Mouse (Mus musculus) intestine, embryonic 16.5 days (tissue): Measurements from ENCODE around the gene Nf1. TPM values are rescaled to one million over a fixed set of nuclear protein-coding genes. Genes with fewer than 3 reads are reported as not detected.

ENCODE experiments used
- ATAC-seq: fragments of 200-750 bp; cut with Nextera tagmentation; 2 replicates; pipeline ENCODE4 v1.8.0; 2017; ENCODE audit warnings: moderate TSS enrichment, moderate library complexity
- H3K27ac ChIP-seq: fragments of 300-500 bp; sonication (generic); 2 replicates; pipeline ENCODE4 v1.5.1; 2014; ENCODE audit warnings: mild to moderate bottlenecking, low read length
- H3K27me3 ChIP-seq: fragments of 300-500 bp; sonication (generic); replicated peaks from 2 replicates; pipeline ENCODE4 v1.6.1; 2014; ENCODE audit warnings: low read length, control low read depth, mixed read lengths; ENCODE audit not compliant: control insufficient read depth, insufficient read depth
- H3K36me3 ChIP-seq: fragments of 300-500 bp; sonication (generic); 2 replicates; pipeline ENCODE4 v1.6.1; 2014; ENCODE audit warnings: low read length, control low read depth; ENCODE audit not compliant: control insufficient read depth, insufficient read depth
- H3K4me1 ChIP-seq: fragments of 300-500 bp; sonication (generic); 2 replicates; pipeline ENCODE4 v1.6.1; 2014; ENCODE audit warnings: low read length, control low read depth, mixed read lengths; ENCODE audit not compliant: control insufficient read depth, insufficient read depth
- H3K4me2 ChIP-seq: fragments of 300-500 bp; sonication (generic); 2 replicates; pipeline ENCODE4 v1.6.1; 2014; ENCODE audit warnings: low read depth, low read length, control low read depth
- H3K4me3 ChIP-seq: fragments of 300-500 bp; sonication (generic); 2 replicates; pipeline ENCODE4 v1.5.1; 2014; ENCODE audit warnings: mild to moderate bottlenecking, low read length
- H3K9ac ChIP-seq: fragments of 300-500 bp; sonication (generic); 2 replicates; pipeline ENCODE4 v1.6.1; 2014; ENCODE audit warnings: low read depth, low read length
- H3K9me3 ChIP-seq: fragments of 300-500 bp; sonication (generic); 2 replicates; pipeline ENCODE4 v1.6.1; 2016; ENCODE audit warnings: low read length, control low read depth; ENCODE audit not compliant: control insufficient read depth
- WGBS: fragments of 180-500 bp; shearing (Covaris S2); extraction: QIAGEN DNeasy Blood & Tissue Kit; methylation state at CpG from one replicate; pipeline ENCODE4 v1.1.7; 2014; 5-methylcytosine and 5-hydroxymethylcytosine counted together
- polyA plus RNA-seq: library from polyadenylated mRNA; unstranded; fragments of >200 nt; fragmentation: Nextera tagmentation; extraction: Ambion mirVana; gene quantifications from 2 replicates; pipeline ENCODE4 v1.2.1, GENCODE M21; 2015

Nf1 gene
- polyA plus RNA-seq: 3.0 and 3.7 TPM in 2 replicates

GRCm38 (mm10) chr11:79339234-79339807 lies at the start of gene Nf1:
Nf1 (plus strand) TSS chr11:79339693.
- peak within 1 kb of the TSS; percentile 85 for H3K27ac ChIP-seq
- under 1% methylated on average over 47 of the region's 49 CpGs for WGBS
- H3K27me3 ChIP-seq: no peaks in the 10 kb centered on the region
- H3K9me3 ChIP-seq: 0 out of 2 replicates have a peak, but pooled peaks cover 3% of the 10 kb centered on the region
- peak within 1 kb of the TSS; percentile 85 for H3K4me2 ChIP-seq
- peak within 1 kb of the TSS; percentile 93 for H3K4me3 ChIP-seq
- no peaks in the 10 kb centered on the region for H3K36me3 ChIP-seq
- peak within 1 kb of the TSS; percentile 83 for H3K9ac ChIP-seq
- ATAC-seq: peak; percentile 96
- H3K4me1 ChIP-seq: peaks cover 3% of the 10 kb centered on the region; the same call in 1 of the 2 replicates

GRCm38 (mm10) chr11:79290473-79290872 lies 49.0 kb upstream of the Nf1 start:
- H3K4me3 ChIP-seq: no peak overlapping the region
- H3K9ac ChIP-seq: no peak overlapping the region
- ATAC-seq: no peak
- no peaks in the 10 kb centered on the region for H3K36me3 ChIP-seq
- WGBS: 48% methylated on average over 2 of the region's 2 CpGs
- H3K4me2 ChIP-seq: no peak overlapping the region
- no peak overlapping the region for H3K27ac ChIP-seq
- H3K4me1 ChIP-seq: peaks cover 50% of the 10 kb centered on the region
- H3K27me3 ChIP-seq: no peaks in the 10 kb centered on the region
- H3K9me3 ChIP-seq: no peaks in the 10 kb centered on the region

GRCm38 (mm10) chr11:79291651-79292050 lies 47.8 kb upstream of the Nf1 start:
- no peaks in the 10 kb centered on the region for H3K27me3 ChIP-seq
- no peak overlapping the region for H3K4me2 ChIP-seq
- peaks cover 47% of the 10 kb centered on the region for H3K4me1 ChIP-seq
- 54% methylated on average over 5 of the region's 5 CpGs for WGBS
- H3K9ac ChIP-seq: no peak overlapping the region
- H3K9me3 ChIP-seq: no peaks in the 10 kb centered on the region
- H3K36me3 ChIP-seq: no peaks in the 10 kb centered on the region
- ATAC-seq: no peak
- H3K27ac ChIP-seq: peak overlapping the region; percentile 14; the same call in 1 of the 2 replicates
- no peak overlapping the region for H3K4me3 ChIP-seq

GRCm38 (mm10) chr11:79292130-79292529 lies 47.4 kb upstream of the Nf1 start:
- WGBS: 62% methylated on average over 3 of the region's 3 CpGs
- H3K4me1 ChIP-seq: peaks cover 45% of the 10 kb centered on the region

GRCm38 (mm10) chr11:79293025-79293424 lies 46.5 kb upstream of the Nf1 start:
- H3K27ac ChIP-seq: peak overlapping the region; percentile 72
- peaks cover 36% of the 10 kb centered on the region for H3K4me1 ChIP-seq
- H3K4me2 ChIP-seq: no peak overlapping the region
- no peaks in the 10 kb centered on the region for H3K36me3 ChIP-seq
- no peak overlapping the region for H3K9ac ChIP-seq
- no peak overlapping the region for H3K4me3 ChIP-seq
- no peaks in the 10 kb centered on the region for H3K9me3 ChIP-seq
- no peak for ATAC-seq
- H3K27me3 ChIP-seq: no peaks in the 10 kb centered on the region
- WGBS: 86% methylated on average over 3 of the region's 3 CpGs

More at GRCm38 (mm10) chr11:79292130-79292529, 47.4 kb upstream of the Nf1 start:
- peak; percentile 38 for ATAC-seq
- Histone ChIP-seq H3K36me3 (no peaks in the 10 kb centered on the region), H3K27me3 (no peaks in the 10 kb centered on the region), H3K9me3 (no peaks in the 10 kb centered on the region), H3K27ac (peak overlapping the region; percentile 72), H3K9ac (no peak overlapping the region), H3K4me2 (no peak overlapping the region), H3K4me3 (no peak overlapping the region)

- WGBS: 30% methylated on average over 1 of the region's 1 CpGs
- Histone ChIP-seq H3K27ac (peak overlapping the region; percentile 87), H3K9me3 (no peaks in the 10 kb centered on the region), H3K4me1 (peaks cover 28% of the 10 kb centered on the region), H3K27me3 (no peaks in the 10 kb centered on the region), H3K9ac (no peak overlapping the region), H3K36me3 (no peaks in the 10 kb centered on the region), H3K4me3 (no peak overlapping the region), H3K4me2 (no peak overlapping the region)
- peak; percentile 90 for ATAC-seq
Observed at GRCm38 (mm10) chr11:79293971-79294370, 45.5 kb upstream of the Nf1 start.

GRCm38 (mm10) chr11:79296167-79296566 lies 43.3 kb upstream of the Nf1 start:
- no peaks in the 10 kb centered on the region for H3K27me3 ChIP-seq
- no peak overlapping the region for H3K27ac ChIP-seq
- 32% methylated on average over 1 of the region's 1 CpGs for WGBS
- H3K36me3 ChIP-seq: no peaks in the 10 kb centered on the region
- H3K4me1 ChIP-seq: peaks cover 23% of the 10 kb centered on the region
- no peaks in the 10 kb centered on the region for H3K9me3 ChIP-seq
- H3K4me3 ChIP-seq: no peak overlapping the region
- H3K9ac ChIP-seq: no peak overlapping the region
- no peak overlapping the region for H3K4me2 ChIP-seq
- peak; percentile 47 for ATAC-seq

GRCm38 (mm10) chr11:79296856-79297491 lies 42.5 kb upstream of the Nf1 start, which contains the start of gene Gm9964:
Gm9964 (minus strand) TSS chr11:79296906.
- no peak within 1 kb of the TSS for H3K4me3 ChIP-seq
- no peaks in the 10 kb centered on the region for H3K36me3 ChIP-seq
- WGBS: 56% methylated on average over 5 of the region's 5 CpGs
- no peak within 1 kb of the TSS for H3K9ac ChIP-seq
- H3K4me1 ChIP-seq: peaks cover 17% of the 10 kb centered on the region
- no peak for ATAC-seq
- no peaks in the 10 kb centered on the region for H3K27me3 ChIP-seq
- H3K4me2 ChIP-seq: no peak within 1 kb of the TSS
- H3K27ac ChIP-seq: no peak within 1 kb of the TSS
- no peaks in the 10 kb centered on the region for H3K9me3 ChIP-seq

GRCm38 (mm10) chr11:79299719-79300431 lies 39.6 kb upstream of the Nf1 start:
- Histone ChIP-seq H3K4me3 (no peak overlapping the region), H3K4me1 (no peaks in the 10 kb centered on the region), H3K27ac (no peak overlapping the region), H3K36me3 (no peaks in the 10 kb centered on the region), H3K9me3 (no peaks in the 10 kb centered on the region), H3K4me2 (no peak overlapping the region), H3K27me3 (no peaks in the 10 kb centered on the region), H3K9ac (no peak overlapping the region)
- ATAC-seq: no peak
- whole genome bisulfite sequencing: 74% methylated on average over 9 of the region's 9 CpGs
